Mouse (Mus musculus) heart, embryonic 11.5 days (tissue): Measurements from ENCODE around the gene Eya2. TPM values are rescaled to one million over a fixed set of nuclear protein-coding genes. Genes with fewer than 3 reads are reported as not detected.

Experiments used
- ATAC-seq: fragments of 200-750 bp; cut with Nextera tagmentation; replicated peaks from 2 replicates; pipeline ENCODE4 v1.8.0; 2017; ENCODE audit warnings: moderate library complexity; ENCODE audit not compliant: insufficient number of reproducible peaks, low FRiP score, low TSS enrichment
- H3K27ac ChIP-seq: fragments of 300-500 bp; sonication (generic); 2 replicates; pipeline ENCODE4 v1.5.1; 2014; ENCODE audit warnings: mild to moderate bottlenecking, low read depth, low read length
- H3K27me3 ChIP-seq: fragments of 300-500 bp; sonication (generic); 2 replicates; pipeline ENCODE4 v1.6.1; 2014; ENCODE audit warnings: mild to moderate bottlenecking, low read length, mixed read lengths; ENCODE audit not compliant: control insufficient read depth, insufficient read depth
- H3K36me3 ChIP-seq: fragments of 300-500 bp; sonication (generic); 2 replicates; pipeline ENCODE4 v1.6.1; 2014; ENCODE audit warnings: mild to moderate bottlenecking, low read length, moderate library complexity, mixed read lengths; ENCODE audit not compliant: control insufficient read depth, insufficient read depth
- H3K4me1 ChIP-seq: fragments of 300-500 bp; sonication (generic); 2 replicates; pipeline ENCODE4 v1.6.1; 2014; ENCODE audit warnings: low read length; ENCODE audit not compliant: control insufficient read depth, insufficient read depth
- H3K4me2 ChIP-seq: fragments of 300-500 bp; sonication (generic); 2 replicates; pipeline ENCODE4 v1.6.1; 2014; ENCODE audit warnings: mild to moderate bottlenecking, moderate library complexity
- H3K4me3 ChIP-seq: fragments of 300-500 bp; sonication (generic); 2 replicates; pipeline ENCODE4 v1.5.1; 2014; ENCODE audit warnings: low read depth, low read length
- H3K9ac ChIP-seq: fragments of 300-500 bp; sonication (generic); 2 replicates; pipeline ENCODE4 v1.6.1; 2014; ENCODE audit warnings: mild to moderate bottlenecking, low read depth, low read length, moderate library complexity
- H3K9me3 ChIP-seq: fragments of 300-500 bp; sonication (generic); replicated peaks from 2 replicates; pipeline ENCODE4 v1.6.1; 2016; ENCODE audit warnings: low read length; ENCODE audit not compliant: control insufficient read depth
- WGBS: fragments of 180-500 bp; shearing (Covaris S2); extraction: QIAGEN DNeasy Blood & Tissue Kit; methylation state at CpG from one replicate; pipeline ENCODE4 v1.1.7; 2014; ENCODE audit not compliant: insufficient replicate concordance; 5-methylcytosine and 5-hydroxymethylcytosine counted together
- polyA plus RNA-seq: library from polyadenylated mRNA; unstranded; fragments of >200 nt; fragmentation: Nextera tagmentation; extraction: Ambion mirVana; gene quantifications from 2 replicates; pipeline ENCODE4 v1.2.1, GENCODE M21; 2014

Gene Eya2
- polyA plus RNA-seq, 1 experiment from 2014 or later, result 0.72 TPM

DNA sequence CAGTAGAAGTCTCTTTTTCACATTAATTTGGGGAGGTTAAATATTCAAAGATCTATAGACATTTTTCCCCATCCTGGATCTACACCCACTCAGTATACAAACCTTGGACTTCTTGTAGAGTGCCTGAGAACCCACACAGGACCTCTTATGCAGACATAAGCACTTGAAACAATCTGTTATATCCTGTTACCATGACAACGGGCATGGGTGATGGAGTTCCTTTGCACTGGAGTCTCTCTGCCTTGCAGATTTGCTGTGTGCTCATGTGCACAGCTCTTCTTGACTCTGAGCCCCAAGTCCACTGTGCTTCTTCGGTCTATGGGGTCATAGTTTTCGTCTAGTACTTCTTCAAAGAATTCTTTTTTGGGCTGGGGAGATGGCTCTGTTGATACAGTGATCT, 96.2 kb downstream of the Eya2 start:
- H3K9me3 ChIP-seq, result no peaks in the 10 kb centered on the region
- no peak for ATAC-seq
- no peaks in the 10 kb centered on the region for H3K4me1 ChIP-seq
- H3K27me3 ChIP-seq, result no peaks in the 10 kb centered on the region
- no peak overlapping the region for H3K4me3 ChIP-seq
- no peak overlapping the region for H3K27ac ChIP-seq
- no peak overlapping the region for H3K4me2 ChIP-seq
- WGBS, result 74% methylated on average over 3 of the region's 3 CpGs
- H3K9ac ChIP-seq, result no peak overlapping the region
- H3K36me3 ChIP-seq, result no peaks in the 10 kb centered on the region

DNA sequence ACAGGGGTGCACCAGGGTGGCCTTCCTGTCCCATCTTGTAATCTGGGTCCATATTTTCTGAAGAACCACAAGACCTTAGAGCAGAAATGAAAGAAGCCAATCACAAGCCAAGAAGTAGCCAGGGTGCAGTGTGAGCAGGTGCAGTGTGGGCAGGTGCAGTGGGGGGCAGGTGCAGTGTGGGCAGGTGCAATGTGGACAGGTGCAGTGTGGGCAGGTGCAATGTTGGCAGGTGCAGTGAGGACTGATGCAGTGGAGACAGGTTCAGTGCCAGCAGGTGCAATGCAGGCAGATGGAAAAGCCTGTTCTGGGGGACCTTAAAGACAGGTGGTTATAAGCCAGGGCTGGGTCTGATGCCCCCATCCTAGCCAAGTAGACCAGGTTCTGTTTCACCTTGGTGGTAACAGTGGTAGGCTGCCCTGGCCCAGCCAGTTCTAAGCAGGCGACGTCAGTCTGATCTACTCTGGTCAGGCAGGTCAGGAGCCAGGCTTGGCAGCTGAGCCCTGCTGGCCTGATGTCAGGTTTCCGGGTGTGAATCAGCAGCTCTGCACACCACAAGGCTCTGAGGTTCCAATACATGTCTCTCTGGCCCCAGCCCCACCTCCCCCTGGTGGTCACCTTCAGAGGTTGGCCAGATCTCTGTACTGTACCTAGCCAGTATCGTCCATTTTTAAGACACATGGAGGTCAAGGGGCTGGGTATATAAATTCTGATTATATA, 98.3 kb downstream of the Eya2 start:
- Histone ChIP-seq H3K4me1 (no peaks in the 10 kb centered on the region), H3K27me3 (no peaks in the 10 kb centered on the region), H3K4me3 (no peak overlapping the region), H3K4me2 (no peak overlapping the region), H3K9ac (no peak overlapping the region), H3K9me3 (no peaks in the 10 kb centered on the region), H3K27ac (no peak overlapping the region), H3K36me3 (no peaks in the 10 kb centered on the region)
- 47% methylated on average over 4 of the region's 4 CpGs for WGBS
- no peak for ATAC-seq

- Histone ChIP-seq H3K27ac (no peak overlapping the region), H3K27me3 (no peaks in the 10 kb centered on the region), H3K9me3 (no peaks in the 10 kb centered on the region), H3K36me3 (no peaks in the 10 kb centered on the region), H3K4me2 (no peak overlapping the region), H3K9ac (no peak overlapping the region), H3K4me3 (no peak overlapping the region), H3K4me1 (no peaks in the 10 kb centered on the region)
- ATAC-seq, result no peak
- 83% methylated on average over 6 of the region's 6 CpGs for WGBS
Observed at GRCm38 (mm10) chr2:165694767-165695166, 99.9 kb downstream of the Eya2 start.

DNA sequence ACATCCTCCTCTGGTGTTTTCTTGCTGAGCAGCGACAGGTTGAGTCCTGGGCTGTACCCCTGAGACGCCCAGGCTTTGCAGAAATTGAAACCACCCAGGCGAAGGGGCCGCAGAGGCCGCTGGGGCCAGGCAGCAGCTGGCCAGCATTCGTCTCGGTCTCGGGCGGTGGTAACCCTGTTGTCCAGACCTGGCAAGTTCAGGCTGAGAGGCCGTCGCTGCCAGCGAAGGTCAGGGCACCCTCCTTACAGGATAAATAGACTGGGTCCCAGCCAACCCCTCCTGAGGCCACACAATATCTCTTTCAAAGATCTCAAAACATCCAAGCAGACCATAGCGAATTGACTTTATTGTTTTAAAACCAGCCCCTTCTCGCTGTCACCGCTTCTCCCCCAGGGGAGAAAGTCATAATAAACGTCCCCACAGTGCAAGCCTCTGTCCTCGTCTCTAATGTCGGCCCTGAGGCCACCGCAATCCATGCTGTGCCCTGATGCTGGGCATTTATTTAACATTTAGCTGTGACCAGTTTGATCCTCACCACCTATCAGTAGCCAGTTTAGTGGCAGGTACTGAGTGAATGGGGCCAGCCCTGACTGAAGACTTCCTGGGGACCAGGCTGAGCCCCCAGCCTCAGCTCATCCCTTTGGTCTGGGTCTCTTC, 105.5 kb downstream of the Eya2 start:
- Histone ChIP-seq H3K9ac (no peak overlapping the region), H3K4me3 (no peak overlapping the region), H3K27ac (no peak overlapping the region), H3K27me3 (no peaks in the 10 kb centered on the region; the same call in 1 of the 2 replicates), H3K4me2 (no peak overlapping the region), H3K36me3 (no peaks in the 10 kb centered on the region), H3K9me3 (no peaks in the 10 kb centered on the region), H3K4me1 (no peaks in the 10 kb centered on the region)
- ATAC-seq, result no peak
- 62% methylated on average over 19 of the region's 19 CpGs for WGBS

DNA sequence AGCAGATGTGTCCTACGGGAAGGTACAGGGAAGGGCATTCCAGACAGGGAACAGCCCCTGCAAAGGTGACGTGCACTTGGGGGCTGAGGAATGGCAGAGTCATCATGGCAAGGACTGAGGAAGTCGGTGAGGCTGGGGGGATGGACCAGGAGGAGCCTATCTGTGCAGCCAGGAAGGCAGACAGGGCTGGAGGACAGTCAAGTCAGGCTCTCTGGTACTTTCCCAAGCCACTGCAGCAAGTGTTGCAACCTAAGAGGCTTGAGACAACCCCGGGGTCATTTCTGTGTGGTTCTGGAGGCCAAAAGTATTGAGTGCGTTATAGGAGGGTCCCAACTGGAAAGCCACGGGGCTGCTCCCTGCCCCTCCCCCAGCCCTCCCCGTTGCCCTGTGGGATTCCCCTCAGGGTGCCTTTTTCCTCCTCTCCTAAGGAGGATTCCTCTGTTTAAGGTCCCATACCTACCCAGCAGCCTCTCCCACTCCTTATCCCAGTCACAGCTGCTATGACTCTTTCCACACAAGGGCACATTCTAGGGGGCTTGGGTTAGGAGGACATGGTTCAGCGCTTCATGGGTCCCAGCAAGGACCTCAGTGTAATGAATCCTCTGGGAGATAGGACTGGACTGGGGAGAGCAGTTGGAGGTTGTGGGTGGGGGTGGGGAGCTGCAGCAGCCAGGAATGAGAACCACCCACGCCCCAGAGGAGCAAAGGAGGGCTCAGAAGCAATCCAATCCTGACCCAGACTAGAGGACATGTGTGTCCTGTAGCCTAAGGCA, 108.4 kb downstream of the Eya2 start:
- H3K27ac ChIP-seq, result no peak overlapping the region
- no peak overlapping the region for H3K9ac ChIP-seq
- H3K27me3 ChIP-seq, result no peaks in the 10 kb centered on the region; the same call in 1 of the 2 replicates
- H3K9me3 ChIP-seq, result no peaks in the 10 kb centered on the region
- H3K36me3 ChIP-seq, result no peaks in the 10 kb centered on the region
- ATAC-seq, result no peak
- 40% methylated on average over 9 of the region's 9 CpGs for WGBS
- H3K4me3 ChIP-seq, result no peak overlapping the region
- no peak overlapping the region for H3K4me2 ChIP-seq
- no peaks in the 10 kb centered on the region for H3K4me1 ChIP-seq

DNA sequence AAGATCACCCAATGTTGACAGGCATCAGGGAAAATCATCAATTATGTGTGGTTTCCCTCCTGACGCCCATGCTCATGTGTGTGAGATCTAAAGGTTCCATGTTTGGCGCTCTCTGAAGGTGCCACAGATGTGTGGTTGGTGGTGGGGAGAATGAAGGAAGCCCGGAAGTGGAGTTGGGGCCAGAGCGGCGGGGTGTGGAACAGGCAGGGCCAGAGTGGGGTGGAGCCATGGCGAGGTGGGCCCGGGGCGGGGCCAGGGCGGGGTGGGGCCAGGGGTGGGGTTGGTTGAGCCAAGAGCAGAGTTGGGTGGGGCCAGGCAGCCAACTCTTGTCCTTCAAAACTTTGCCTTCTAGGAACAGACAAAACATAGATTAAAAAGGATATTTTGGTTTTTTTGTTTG, 113.4 kb downstream of the Eya2 start:
- no peaks in the 10 kb centered on the region for H3K27me3 ChIP-seq
- no peaks in the 10 kb centered on the region for H3K4me1 ChIP-seq
- H3K36me3 ChIP-seq, result no peaks in the 10 kb centered on the region
- no peak overlapping the region for H3K27ac ChIP-seq
- 58% methylated on average over 9 of the region's 9 CpGs for WGBS
- H3K9me3 ChIP-seq, result no peaks in the 10 kb centered on the region
- H3K9ac ChIP-seq, result no peak overlapping the region
- no peak for ATAC-seq
- no peak overlapping the region for H3K4me2 ChIP-seq
- no peak overlapping the region for H3K4me3 ChIP-seq

DNA sequence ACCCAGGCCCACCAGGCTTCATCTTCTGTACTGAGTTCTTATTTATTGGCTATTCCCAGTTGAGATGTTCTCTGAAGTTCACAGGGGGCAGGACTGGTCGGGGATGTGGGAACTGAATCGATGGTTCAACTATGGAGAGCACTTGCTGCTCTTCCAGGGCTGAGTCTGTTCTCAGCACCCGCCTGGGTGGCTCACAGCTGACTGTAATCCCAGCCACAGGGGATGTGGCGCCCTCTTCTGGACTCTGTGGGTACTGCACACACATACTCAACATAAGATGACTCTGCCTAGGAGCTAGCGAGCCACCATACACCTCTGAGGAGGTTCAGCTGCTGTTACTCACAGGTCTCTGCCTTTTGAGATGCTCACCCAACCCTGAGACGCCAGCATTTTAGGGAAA, 121.9 kb downstream of the Eya2 start:
- no peaks in the 10 kb centered on the region for H3K4me1 ChIP-seq
- H3K4me2 ChIP-seq, result no peak overlapping the region
- no peaks in the 10 kb centered on the region for H3K27me3 ChIP-seq
- 78% methylated on average over 6 of the region's 6 CpGs for WGBS
- no peaks in the 10 kb centered on the region for H3K9me3 ChIP-seq
- H3K36me3 ChIP-seq, result no peaks in the 10 kb centered on the region
- no peak overlapping the region for H3K9ac ChIP-seq
- no peak overlapping the region for H3K4me3 ChIP-seq
- ATAC-seq, result no peak
- no peak overlapping the region for H3K27ac ChIP-seq

DNA sequence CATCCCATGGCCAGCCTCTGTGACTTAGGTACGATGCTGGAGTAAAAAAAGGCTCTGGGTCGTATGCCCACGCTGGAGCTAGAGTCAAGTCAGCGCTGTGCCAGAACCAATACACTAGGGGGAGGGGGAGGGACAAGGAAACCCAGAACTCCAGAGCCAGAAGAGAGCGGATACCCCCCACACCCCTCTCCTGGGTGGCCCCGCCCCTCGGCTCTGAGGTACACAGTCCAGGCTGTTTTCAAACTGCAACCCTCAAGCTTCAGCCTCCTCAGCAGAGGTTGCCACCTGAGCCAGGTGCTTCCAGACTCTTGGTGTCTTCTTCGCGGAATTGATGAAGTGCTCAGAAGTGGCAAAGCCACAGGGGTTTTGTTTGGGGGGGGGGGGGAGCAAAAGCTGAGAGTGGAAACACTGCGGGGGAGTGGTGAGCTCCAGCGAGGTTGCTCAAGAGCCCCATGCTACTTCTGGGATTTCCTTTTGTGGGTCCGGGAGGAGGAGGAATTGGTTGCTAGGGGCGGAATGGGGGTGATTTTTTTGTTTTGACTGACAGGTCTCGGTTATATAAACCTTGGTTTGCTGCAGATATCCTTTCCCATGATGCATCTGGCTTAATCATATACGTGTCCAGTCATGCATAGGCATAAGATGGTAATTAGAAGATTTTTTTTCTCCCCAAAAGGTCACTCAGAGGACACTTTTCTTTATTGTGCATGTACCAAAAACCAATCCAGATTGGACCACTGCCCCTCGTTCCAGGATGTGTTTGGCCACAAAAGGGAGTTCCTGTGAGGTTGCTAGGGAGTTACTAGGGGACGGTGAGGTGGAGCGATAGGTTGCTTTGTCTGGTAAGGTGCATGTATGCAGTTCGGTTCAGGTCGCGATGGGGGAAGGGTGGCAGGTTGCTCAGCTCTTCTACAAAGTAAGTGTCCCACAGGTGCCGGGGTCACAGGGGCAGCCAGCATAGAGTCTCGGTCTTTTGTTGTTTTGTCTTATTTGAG, 122.6 kb downstream of the Eya2 start:
- Histone ChIP-seq H3K4me1 (no peaks in the 10 kb centered on the region), H3K9ac (no peak overlapping the region), H3K9me3 (no peaks in the 10 kb centered on the region), H3K36me3 (no peaks in the 10 kb centered on the region), H3K4me3 (no peak overlapping the region), H3K4me2 (no peak overlapping the region), H3K27ac (no peak overlapping the region), H3K27me3 (no peaks in the 10 kb centered on the region)
- WGBS, result 63% methylated on average over 23 of the region's 23 CpGs
- ATAC-seq, result no peak
